In genomic region chr12:10866907-10867538, GRCm38 (mm10) we compare ENCODE assay signal across 11 mouse cellular contexts.
DNase-seq lines count a peak whose midpoint lies in the region; ATAC-seq and TF ChIP-seq lines count a peak whose summit lies in the region.
"Had no signal": no experiment of that assay in that cellular context is flagged by ENCODE, and none has a peak within 500 bp of the region (broad histone marks: within the 10 kb centered on the region; RNA-seq: fewer than 3 reads in every experiment).

No protein-coding gene starts in this region.

- ATAC-seq in kidney, embryonic 15.5 days (replicated peaks; ENCODE audit: low FRiP score): no peak
- ATAC-seq in liver, postnatal 0 days: no peak
- ATAC-seq: intestine, embryonic 15.5 days had no signal

- 68% methylated on average over 3 of the region's 3 CpGs for WGBS in kidney, embryonic 15.5 days
- WGBS in liver, postnatal 0 days (ENCODE audit: insufficient replicate concordance): 63% methylated on average over 3 of the region's 3 CpGs

- H3K4me3 ChIP-seq in kidney, embryonic 15.5 days (replicated peaks): no peak overlapping the region
- H3K4me3 ChIP-seq in liver, postnatal 0 days (ENCODE audit: low read depth, low read length): no peak overlapping the region
- H3K4me3 ChIP-seq: heart, embryonic 12.5 days; intestine, embryonic 15.5 days; limb, embryonic 13.5 days; myocyte had no signal

- peaks cover 4% of the 10 kb centered on the region; the same call in 1 of the 2 replicates for H3K4me1 ChIP-seq in kidney, embryonic 15.5 days
- no peaks in the 10 kb centered on the region for H3K4me1 ChIP-seq in liver, postnatal 0 days (ENCODE audit: insufficient read depth)
- H3K4me1 ChIP-seq: heart, embryonic 12.5 days; intestine, embryonic 15.5 days; limb, embryonic 13.5 days had no signal

- no peaks in the 10 kb centered on the region for H3K9me3 ChIP-seq in kidney, embryonic 15.5 days (replicated peaks)
- no peaks in the 10 kb centered on the region for H3K9me3 ChIP-seq in liver, postnatal 0 days (ENCODE audit: low read length)
- H3K9me3 ChIP-seq: heart, embryonic 12.5 days; intestine, embryonic 15.5 days; limb, embryonic 13.5 days had no signal

- peak; percentile 20 for DNase-seq in brain, embryonic 18.5 days (ENCODE audit: low read depth, low spot score)
- DNase-seq in cerebellum, adult 18-20 months: peak; percentile 53
- DNase-seq in frontal cortex, postnatal 25 days (ENCODE audit: low spot score in 2 of 2): peak; percentile 4 to 23
- DNase-seq in left cerebral cortex, postnatal 25 days (ENCODE audit: low spot score in 2 of 2): peak; percentile 63 to 92
- no peak for DNase-seq in liver, postnatal 0 days
- no peak for DNase-seq in urinary bladder, postnatal 10 days (ENCODE audit: low spot score)

- no peak overlapping the region for H3K4me2 ChIP-seq in kidney, embryonic 15.5 days
- H3K4me2 ChIP-seq in liver, postnatal 0 days (ENCODE audit: low read depth, low read length): no peak overlapping the region
- H3K4me2 ChIP-seq: heart, embryonic 12.5 days; intestine, embryonic 15.5 days; limb, embryonic 13.5 days had no signal

- no peak overlapping the region for H3K9ac ChIP-seq in kidney, embryonic 15.5 days
- H3K9ac ChIP-seq in liver, postnatal 0 days (replicated peaks): no peak overlapping the region
- H3K9ac ChIP-seq: heart, embryonic 12.5 days; intestine, embryonic 15.5 days; limb, embryonic 13.5 days had no signal

- H3K36me3 ChIP-seq in kidney, embryonic 15.5 days: no peaks in the 10 kb centered on the region
- H3K36me3 ChIP-seq in liver, postnatal 0 days (replicated peaks; ENCODE audit: insufficient read depth, low read length): no peaks in the 10 kb centered on the region
- H3K36me3 ChIP-seq: heart, embryonic 12.5 days; intestine, embryonic 15.5 days; limb, embryonic 13.5 days had no signal

- TF ChIP-seq EP300 in liver, postnatal 0 days (IDR thresholded peaks at IDR 0.05; ENCODE audit: low read depth): no peak

- H3K27ac ChIP-seq in kidney, embryonic 15.5 days: no peak overlapping the region
- H3K27ac ChIP-seq in liver, postnatal 0 days (ENCODE audit: low read depth): no peak overlapping the region
- H3K27ac ChIP-seq: intestine, embryonic 15.5 days; limb, embryonic 13.5 days had no signal

- TF ChIP-seq CTCF in liver, postnatal 0 days (IDR thresholded peaks at IDR 0.05; ENCODE audit: low read depth): no peak

- intact Hi-C loops in left cerebral cortex, postnatal 25 days (cut with DNase I): no loop called here

- no peaks in the 10 kb centered on the region for H3K27me3 ChIP-seq in kidney, embryonic 15.5 days
- no peaks in the 10 kb centered on the region for H3K27me3 ChIP-seq in liver, postnatal 0 days (ENCODE audit: insufficient read depth, low read length)
- H3K27me3 ChIP-seq: heart, embryonic 12.5 days; intestine, embryonic 15.5 days; limb, embryonic 13.5 days had no signal

Comparison
In these comparisons a context has a peak if more than half of its experiments do, and no peak if none do; other contexts are left out.
1. DNase-seq: peak in brain, embryonic 18.5 days (single experiment), cerebellum, adult 18-20 months (2 of 2), frontal cortex, postnatal 25 days (2 of 2) and left cerebral cortex, postnatal 25 days (2 of 2); none in liver, postnatal 0 days (single experiment) and urinary bladder, postnatal 10 days (single experiment).